Mouse (Mus musculus) heart, embryonic 11.5 days (tissue): ENCODE data around the gene Gm37240. TPM values are rescaled to one million over a fixed set of nuclear protein-coding genes. Genes with fewer than 3 reads are reported as not detected.

Experiments
- ATAC-seq: fragments of 200-750 bp; cut with Nextera tagmentation; replicated peaks from 2 replicates; pipeline ENCODE4 v1.8.0; 2017; ENCODE audit warnings: moderate library complexity; ENCODE audit not compliant: insufficient number of reproducible peaks, low FRiP score, low TSS enrichment
- H3K27ac ChIP-seq: fragments of 300-500 bp; sonication (generic); 2 replicates; pipeline ENCODE4 v1.5.1; 2014; ENCODE audit warnings: mild to moderate bottlenecking, low read depth, low read length
- H3K27me3 ChIP-seq: fragments of 300-500 bp; sonication (generic); 2 replicates; pipeline ENCODE4 v1.6.1; 2014; ENCODE audit warnings: mild to moderate bottlenecking, low read length, mixed read lengths; ENCODE audit not compliant: control insufficient read depth, insufficient read depth
- H3K36me3 ChIP-seq: fragments of 300-500 bp; sonication (generic); 2 replicates; pipeline ENCODE4 v1.6.1; 2014; ENCODE audit warnings: mild to moderate bottlenecking, low read length, moderate library complexity, mixed read lengths; ENCODE audit not compliant: control insufficient read depth, insufficient read depth
- H3K4me1 ChIP-seq: fragments of 300-500 bp; sonication (generic); 2 replicates; pipeline ENCODE4 v1.6.1; 2014; ENCODE audit warnings: low read length; ENCODE audit not compliant: control insufficient read depth, insufficient read depth
- H3K4me2 ChIP-seq: fragments of 300-500 bp; sonication (generic); 2 replicates; pipeline ENCODE4 v1.6.1; 2014; ENCODE audit warnings: mild to moderate bottlenecking, moderate library complexity
- H3K4me3 ChIP-seq: fragments of 300-500 bp; sonication (generic); 2 replicates; pipeline ENCODE4 v1.5.1; 2014; ENCODE audit warnings: low read depth, low read length
- H3K9ac ChIP-seq: fragments of 300-500 bp; sonication (generic); 2 replicates; pipeline ENCODE4 v1.6.1; 2014; ENCODE audit warnings: mild to moderate bottlenecking, low read depth, low read length, moderate library complexity
- H3K9me3 ChIP-seq: fragments of 300-500 bp; sonication (generic); replicated peaks from 2 replicates; pipeline ENCODE4 v1.6.1; 2016; ENCODE audit warnings: low read length; ENCODE audit not compliant: control insufficient read depth
- whole genome bisulfite sequencing: fragments of 180-500 bp; shearing (Covaris S2); extraction: QIAGEN DNeasy Blood & Tissue Kit; methylation state at CpG from one replicate; pipeline ENCODE4 v1.1.7; 2014; ENCODE audit not compliant: insufficient replicate concordance; 5-methylcytosine and 5-hydroxymethylcytosine counted together
- polyA plus RNA-seq: library from polyadenylated mRNA; unstranded; fragments of >200 nt; fragmentation: Nextera tagmentation; extraction: Ambion mirVana; gene quantifications from 2 replicates; pipeline ENCODE4 v1.2.1, GENCODE M21; 2014

Gm37240 gene
- polyA plus RNA-seq, 1 experiment from 2014 or later: 4.5 TPM

DNA sequence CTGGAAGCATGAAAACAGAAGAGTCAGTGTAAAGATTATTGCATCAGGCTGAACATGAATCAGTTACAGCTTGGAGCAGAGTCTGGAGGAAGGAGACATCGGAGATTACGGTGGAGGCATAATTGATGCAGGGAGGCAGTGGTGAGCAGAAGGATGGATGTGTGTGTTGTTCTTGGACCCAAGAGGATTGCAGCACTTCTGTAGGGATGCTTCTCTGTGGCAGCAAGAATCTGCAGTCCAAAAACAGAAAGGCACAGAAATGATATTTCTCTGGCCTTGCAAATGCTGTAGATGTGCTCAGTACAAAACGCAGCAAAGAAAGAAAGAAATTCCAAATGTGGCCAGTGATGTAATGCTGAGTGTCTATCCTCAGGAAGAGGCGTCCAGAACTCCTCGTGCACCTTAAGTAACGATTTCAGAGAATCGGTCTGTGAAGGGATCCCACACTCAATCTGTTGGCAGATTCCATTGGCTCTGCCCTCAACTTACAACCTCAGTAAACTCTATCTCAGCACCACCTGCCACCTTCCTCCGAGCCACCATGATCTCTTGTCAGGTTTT, 356.6 kb downstream of the Gm37240 start:
- WGBS: 75% methylated on average over 8 of the region's 8 CpGs
- no peaks in the 10 kb centered on the region for H3K36me3 ChIP-seq
- no peak overlapping the region for H3K4me2 ChIP-seq
- H3K4me3 ChIP-seq: no peak overlapping the region
- ATAC-seq: no peak
- H3K9me3 ChIP-seq: no peaks in the 10 kb centered on the region
- H3K4me1 ChIP-seq: no peaks in the 10 kb centered on the region
- H3K9ac ChIP-seq: no peak overlapping the region
- no peak overlapping the region for H3K27ac ChIP-seq
- H3K27me3 ChIP-seq: no peaks in the 10 kb centered on the region

DNA sequence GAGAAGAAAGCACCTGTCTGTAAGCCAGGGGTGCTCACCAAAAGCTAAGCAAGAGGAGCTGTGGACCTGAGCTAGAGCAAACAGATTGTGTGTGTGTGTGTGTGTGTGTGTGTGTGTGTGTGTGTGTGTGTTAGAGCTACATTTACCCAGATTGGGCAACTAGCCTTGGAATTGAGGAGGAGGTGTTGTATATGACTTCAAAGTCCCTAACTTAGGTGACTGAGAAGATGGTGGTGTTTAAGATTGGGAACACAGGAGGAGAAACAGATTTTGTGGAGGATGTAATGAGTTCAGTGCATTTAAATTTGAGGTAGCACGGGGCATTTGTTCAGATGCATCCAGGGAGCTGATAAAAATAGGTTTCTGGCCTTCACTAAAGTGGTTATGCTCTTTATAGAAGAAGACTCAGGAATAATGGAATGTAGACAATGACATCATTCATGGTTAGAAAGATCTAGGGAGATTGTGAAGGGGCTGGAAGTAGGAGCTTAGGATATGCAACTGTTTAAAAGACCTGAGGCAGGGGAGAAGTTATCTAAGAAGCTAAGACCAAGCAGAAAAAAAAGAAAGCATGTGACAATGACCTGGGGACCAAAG, 365.9 kb downstream of the Gm37240 start:
- H3K9me3 ChIP-seq: no peaks in the 10 kb centered on the region
- no peaks in the 10 kb centered on the region for H3K27me3 ChIP-seq
- no peak overlapping the region for H3K4me2 ChIP-seq
- no peaks in the 10 kb centered on the region for H3K36me3 ChIP-seq
- ATAC-seq: no peak
- WGBS: 65% methylated on average over 1 of the region's 1 CpGs
- no peak overlapping the region for H3K9ac ChIP-seq
- peaks cover 17% of the 10 kb centered on the region for H3K4me1 ChIP-seq
- H3K4me3 ChIP-seq: no peak overlapping the region
- no peak overlapping the region for H3K27ac ChIP-seq

- Histone ChIP-seq H3K4me1 (peaks cover 18% of the 10 kb centered on the region), H3K9me3 (no peaks in the 10 kb centered on the region), H3K4me2 (no peak overlapping the region), H3K27ac (peak overlapping the region; percentile 73), H3K27me3 (no peaks in the 10 kb centered on the region), H3K9ac (0 out of 2 replicates have a peak overlapping the region, but pooled peaks have one; percentile 43), H3K4me3 (no peak overlapping the region), H3K36me3 (no peaks in the 10 kb centered on the region)
- WGBS: 60% methylated on average over 8 of the region's 8 CpGs
- ATAC-seq: no peak
Measured at GRCm38 (mm10) chr3:85518668-85519067, 368.6 kb downstream of the Gm37240 start.

- Histone ChIP-seq H3K36me3 (no peaks in the 10 kb centered on the region), H3K9ac (no peak overlapping the region), H3K4me1 (peaks cover 18% of the 10 kb centered on the region), H3K9me3 (no peaks in the 10 kb centered on the region), H3K27me3 (no peaks in the 10 kb centered on the region), H3K27ac (peak overlapping the region; percentile 73), H3K4me3 (no peak overlapping the region), H3K4me2 (no peak overlapping the region)
- ATAC-seq: peak; percentile 68
- 80% methylated on average over 1 of the region's 1 CpGs for WGBS
Measured at GRCm38 (mm10) chr3:85518072-85518471, 369.2 kb downstream of the Gm37240 start.

DNA sequence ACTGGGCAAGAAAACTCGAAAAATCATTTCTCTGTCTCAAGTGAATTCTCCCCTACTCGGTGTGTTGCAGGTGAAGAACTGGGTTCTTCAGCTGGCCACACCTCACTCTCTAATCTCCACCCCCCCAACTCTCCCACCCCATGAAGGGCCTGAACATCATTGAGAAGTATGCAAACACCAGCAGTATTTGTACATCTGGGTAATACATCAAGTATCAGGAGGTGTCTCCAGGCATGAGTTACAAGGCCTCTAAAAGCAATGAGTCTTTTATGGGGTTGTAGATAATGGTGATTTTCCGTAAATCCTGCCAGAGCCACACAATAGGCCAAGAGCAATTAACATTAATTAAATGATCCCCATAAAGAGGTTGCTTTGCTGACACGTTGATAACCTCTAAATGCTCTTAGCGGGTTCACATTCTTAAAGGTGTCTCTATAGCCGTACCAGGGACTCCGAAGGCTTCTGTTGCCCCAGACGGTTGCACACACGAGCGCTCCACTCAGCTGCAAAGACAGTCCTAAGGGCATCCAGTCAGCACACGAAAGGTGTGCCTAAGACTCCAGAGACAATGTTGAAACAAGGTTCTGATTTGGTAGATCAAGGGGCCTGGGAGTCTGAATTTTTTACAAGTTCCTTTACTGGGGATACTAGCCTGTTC, 370.4 kb downstream of the Gm37240 start:
- ATAC-seq: no peak
- no peaks in the 10 kb centered on the region for H3K9me3 ChIP-seq
- no peaks in the 10 kb centered on the region for H3K36me3 ChIP-seq
- H3K27me3 ChIP-seq: no peaks in the 10 kb centered on the region
- no peak overlapping the region for H3K9ac ChIP-seq
- no peak overlapping the region for H3K4me3 ChIP-seq
- no peak overlapping the region for H3K4me2 ChIP-seq
- WGBS: 70% methylated on average over 11 of the region's 11 CpGs
- H3K27ac ChIP-seq: no peak overlapping the region
- H3K4me1 ChIP-seq: peaks cover 18% of the 10 kb centered on the region

- WGBS: 47% methylated on average over 11 of the region's 11 CpGs
- no peak overlapping the region for H3K9ac ChIP-seq
- H3K4me2 ChIP-seq: no peak overlapping the region
Measured at GRCm38 (mm10) chr3:85514700-85515099, 372.6 kb downstream of the Gm37240 start.

DNA sequence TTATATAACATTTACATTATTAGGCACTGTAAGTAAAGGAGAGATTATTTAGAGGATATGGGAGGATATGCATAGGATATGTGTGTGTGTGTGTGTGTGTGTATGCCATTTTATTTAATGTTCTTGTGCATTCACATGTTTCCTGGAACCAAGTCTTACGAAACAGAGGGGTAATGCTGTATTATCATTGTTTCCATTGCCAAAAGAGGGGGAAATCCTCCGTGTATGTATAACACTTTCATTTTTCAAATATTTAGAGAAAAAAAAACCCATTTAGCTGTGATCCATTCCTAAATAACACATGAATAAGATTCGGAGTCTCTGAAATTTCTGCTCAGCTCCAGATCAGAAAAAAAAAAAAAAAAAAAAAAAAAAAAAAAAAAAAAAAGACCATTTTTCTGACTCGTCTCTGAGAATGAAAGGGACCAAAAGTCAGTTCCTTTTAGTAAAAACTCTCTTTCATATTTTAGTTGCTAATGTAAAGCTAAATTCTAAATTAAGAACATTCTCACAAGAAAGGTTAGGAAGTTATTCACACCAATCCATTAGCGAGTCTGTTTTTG, 378.5 kb downstream of the Gm37240 start:
- no peaks in the 10 kb centered on the region for H3K4me1 ChIP-seq
- no peak overlapping the region for H3K9ac ChIP-seq
- H3K27me3 ChIP-seq: no peaks in the 10 kb centered on the region
- no peak overlapping the region for H3K4me3 ChIP-seq
- no peak for ATAC-seq
- 81% methylated on average over 5 of the region's 5 CpGs for WGBS
- no peaks in the 10 kb centered on the region for H3K9me3 ChIP-seq
- no peak overlapping the region for H3K4me2 ChIP-seq
- H3K36me3 ChIP-seq: no peaks in the 10 kb centered on the region
- no peak overlapping the region for H3K27ac ChIP-seq

More at GRCm38 (mm10) chr3:85514700-85515099, 372.6 kb downstream of the Gm37240 start:
- peaks cover 18% of the 10 kb centered on the region for H3K4me1 ChIP-seq
- no peaks in the 10 kb centered on the region for H3K9me3 ChIP-seq
- ATAC-seq: no peak
- H3K4me3 ChIP-seq: no peak overlapping the region
- no peaks in the 10 kb centered on the region for H3K36me3 ChIP-seq
- H3K27ac ChIP-seq: 0 out of 2 replicates have a peak overlapping the region, but pooled peaks have one; percentile 35
- H3K27me3 ChIP-seq: no peaks in the 10 kb centered on the region

DNA sequence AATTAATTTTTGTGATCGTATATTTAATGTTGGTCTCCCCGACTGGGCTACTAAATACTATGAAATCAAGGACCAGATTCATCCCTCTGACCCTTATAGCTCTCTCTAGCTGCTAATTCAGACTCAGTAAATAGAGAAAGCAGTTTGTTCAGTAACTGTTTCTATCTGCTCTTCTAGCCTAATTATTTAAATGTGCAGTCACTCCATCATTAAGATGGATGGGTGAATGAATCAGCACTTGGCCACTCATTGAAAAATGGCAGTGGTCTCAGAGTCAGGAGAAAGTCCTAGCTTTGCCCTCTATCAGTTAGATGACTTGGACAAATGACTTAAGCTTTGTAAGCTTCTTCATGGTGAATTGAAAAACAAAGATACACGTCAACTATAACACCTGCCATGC, 387.2 kb downstream of the Gm37240 start:
- no peak overlapping the region for H3K9ac ChIP-seq
- H3K36me3 ChIP-seq: no peaks in the 10 kb centered on the region
- H3K9me3 ChIP-seq: no peaks in the 10 kb centered on the region
- H3K4me3 ChIP-seq: no peak overlapping the region
- 75% methylated on average over 3 of the region's 3 CpGs for WGBS
- H3K4me1 ChIP-seq: no peaks in the 10 kb centered on the region
- H3K27ac ChIP-seq: no peak overlapping the region
- no peaks in the 10 kb centered on the region; the same call in 1 of the 2 replicates for H3K27me3 ChIP-seq
- H3K4me2 ChIP-seq: no peak overlapping the region
- no peak for ATAC-seq
